ENCODE assay signal across 21 mouse cellular contexts in the genomic region with DNA sequence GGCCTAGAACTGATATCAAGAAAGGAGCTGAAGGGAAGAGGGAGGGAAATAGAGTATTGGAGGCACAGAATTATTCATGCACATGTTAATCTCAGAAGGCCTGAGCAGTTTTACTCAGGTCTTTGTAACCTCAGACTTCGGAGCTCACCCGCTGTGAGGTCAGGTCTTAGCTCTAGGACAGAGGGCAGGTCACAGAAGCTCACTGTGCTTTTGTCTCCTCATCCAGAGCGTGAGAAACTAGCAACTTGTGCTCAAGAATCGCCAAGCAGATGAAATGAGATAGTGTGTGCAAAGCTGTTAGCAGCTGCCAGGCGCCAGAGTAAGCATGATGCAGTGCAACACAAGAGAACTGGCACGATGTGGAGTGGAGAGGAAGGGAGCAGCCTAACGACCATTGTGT. TPM values are rescaled to one million over a fixed set of nuclear protein-coding genes. Genes with fewer than 3 reads are reported as not detected.
A peak's percentile ranks its signal among the peaks of the same experiment; 100 is the strongest.
DNase-seq lines count a peak whose midpoint lies in the region; ATAC-seq lines count a peak whose summit lies in the region.
"Had no signal": no experiment of that assay in that cellular context is flagged by ENCODE, and none has a peak within 500 bp of the region (broad histone marks: within the 10 kb centered on the region; RNA-seq: fewer than 3 reads in every experiment).

No protein-coding gene starts in this region.

- DNase-seq in forebrain, embryonic 11.5 days (ENCODE audit: low spot score): peak; percentile 51
- peak; percentile 88 for DNase-seq in midbrain, embryonic 11.5 days (ENCODE audit: low spot score, missing footprints)
- DNase-seq in embryonic facial prominence, embryonic 10.5 days (ENCODE audit: low spot score): no peak
- DNase-seq in urinary bladder, adult 2 months (ENCODE audit: low spot score): no peak
- no peak for DNase-seq in thymus, postnatal 25 days
- DNase-seq: adrenal gland, postnatal 25 days; cerebellum, adult 11-12 months; cerebellum, postnatal 25 days; gastrocnemius, postnatal 36 days; heart, postnatal 36 days; kidney, adult 11 months; lung, adult 18-20 months had no signal

- no peaks in the 10 kb centered on the region for H3K9me3 ChIP-seq in forebrain, embryonic 11.5 days (ENCODE audit: control insufficient read depth, low read length)
- no peaks in the 10 kb centered on the region for H3K9me3 ChIP-seq in forebrain, embryonic 15.5 days
- no peaks in the 10 kb centered on the region for H3K9me3 ChIP-seq in midbrain, embryonic 11.5 days (ENCODE audit: control insufficient read depth, low read length)
- H3K9me3 ChIP-seq in midbrain, embryonic 16.5 days (replicated peaks; ENCODE audit: control insufficient read depth, low read length, poor library complexity, severe bottlenecking): no peaks in the 10 kb centered on the region
- H3K9me3 ChIP-seq in embryonic facial prominence, embryonic 10.5 days: no peaks in the 10 kb centered on the region
- H3K9me3 ChIP-seq: embryonic facial prominence, embryonic 12.5 days; heart, embryonic 13.5 days; megakaryocyte, embryonic 14.5 days had no signal

- H3K27me3 ChIP-seq in forebrain, embryonic 11.5 days (ENCODE audit: control insufficient read depth, insufficient read depth, low read length): no peaks in the 10 kb centered on the region
- H3K27me3 ChIP-seq in forebrain, embryonic 15.5 days: no peaks in the 10 kb centered on the region
- H3K27me3 ChIP-seq in midbrain, embryonic 11.5 days (ENCODE audit: control insufficient read depth, insufficient read depth, low read length): no peaks in the 10 kb centered on the region
- no peaks in the 10 kb centered on the region for H3K27me3 ChIP-seq in midbrain, embryonic 16.5 days (ENCODE audit: control insufficient read depth, insufficient read depth, low read depth, low read length)
- H3K27me3 ChIP-seq in embryonic facial prominence, embryonic 10.5 days (replicated peaks; ENCODE audit: low read depth, poor library complexity, severe bottlenecking): no peaks in the 10 kb centered on the region
- H3K27me3 ChIP-seq: embryonic facial prominence, embryonic 12.5 days; heart, embryonic 13.5 days had no signal

- no peaks in the 10 kb centered on the region for H3K36me3 ChIP-seq in forebrain, embryonic 11.5 days (ENCODE audit: control insufficient read depth, insufficient read depth, low read length)
- peaks cover 21% of the 10 kb centered on the region; the same call in 1 of the 2 replicates for H3K36me3 ChIP-seq in forebrain, embryonic 15.5 days
- H3K36me3 ChIP-seq in midbrain, embryonic 11.5 days (ENCODE audit: control insufficient read depth, insufficient read depth, low read length): no peaks in the 10 kb centered on the region
- peaks cover 12% of the 10 kb centered on the region for H3K36me3 ChIP-seq in midbrain, embryonic 16.5 days (ENCODE audit: control insufficient read depth, insufficient read depth, low read length)
- H3K36me3 ChIP-seq in embryonic facial prominence, embryonic 10.5 days (replicated peaks): no peaks in the 10 kb centered on the region
- H3K36me3 ChIP-seq: embryonic facial prominence, embryonic 12.5 days had no signal

- peak; percentile 65; the same call in 1 of the 2 replicates for ATAC-seq in forebrain, embryonic 11.5 days (replicated peaks; ENCODE audit: low FRiP score)
- no peak for ATAC-seq in forebrain, embryonic 15.5 days (replicated peaks)
- peak; percentile 77 for ATAC-seq in midbrain, embryonic 11.5 days (ENCODE audit: low FRiP score)
- no peak for ATAC-seq in midbrain, embryonic 16.5 days
- ATAC-seq: CD4-positive, CD25-positive, alpha-beta regulatory T cell, adult 4 months had no signal

- no peak overlapping the region for H3K9ac ChIP-seq in forebrain, embryonic 11.5 days (ENCODE audit: low read length)
- no peak overlapping the region for H3K9ac ChIP-seq in forebrain, embryonic 15.5 days (replicated peaks)
- no peak overlapping the region for H3K9ac ChIP-seq in midbrain, embryonic 11.5 days (ENCODE audit: low read length)
- no peak overlapping the region for H3K9ac ChIP-seq in midbrain, embryonic 16.5 days (ENCODE audit: low read depth, low read length)
- H3K9ac ChIP-seq: embryonic facial prominence, embryonic 12.5 days; heart, embryonic 13.5 days had no signal

- H3K4me2 ChIP-seq in forebrain, embryonic 11.5 days (ENCODE audit: low read depth, low read length, severe bottlenecking): no peak overlapping the region
- no peak overlapping the region for H3K4me2 ChIP-seq in forebrain, embryonic 15.5 days (replicated peaks)
- H3K4me2 ChIP-seq in midbrain, embryonic 11.5 days: no peak overlapping the region
- H3K4me2 ChIP-seq in midbrain, embryonic 16.5 days (ENCODE audit: low read length): no peak overlapping the region
- H3K4me2 ChIP-seq: embryonic facial prominence, embryonic 12.5 days; heart, embryonic 13.5 days; liver, embryonic 11.5 days had no signal

- no peak overlapping the region for H3K4me3 ChIP-seq in forebrain, embryonic 11.5 days (ENCODE audit: low read depth, low read length)
- H3K4me3 ChIP-seq in forebrain, embryonic 15.5 days: no peak overlapping the region
- no peak overlapping the region for H3K4me3 ChIP-seq in midbrain, embryonic 11.5 days (ENCODE audit: low read depth, low read length)
- no peak overlapping the region for H3K4me3 ChIP-seq in midbrain, embryonic 16.5 days (ENCODE audit: low read depth, low read length)
- no peak overlapping the region for H3K4me3 ChIP-seq in embryonic facial prominence, embryonic 10.5 days
- H3K4me3 ChIP-seq: embryonic facial prominence, embryonic 12.5 days; heart, embryonic 13.5 days; megakaryocyte, embryonic 14.5 days; myocyte had no signal

- 0 out of 2 replicates have a peak overlapping the region, but pooled peaks have one; percentile 57 for H3K27ac ChIP-seq in forebrain, embryonic 11.5 days (ENCODE audit: low read depth, low read length)
- no peak overlapping the region for H3K27ac ChIP-seq in forebrain, embryonic 15.5 days (replicated peaks)
- peak overlapping the region; percentile 80 for H3K27ac ChIP-seq in midbrain, embryonic 11.5 days (ENCODE audit: low read depth, low read length)
- H3K27ac ChIP-seq in midbrain, embryonic 16.5 days (ENCODE audit: low read length): no peak overlapping the region
- H3K27ac ChIP-seq in embryonic facial prominence, embryonic 10.5 days (replicated peaks): 0 out of 2 replicates have a peak overlapping the region, but pooled peaks have one; percentile 40
- H3K27ac ChIP-seq: embryonic facial prominence, embryonic 12.5 days; heart, embryonic 13.5 days; stomach, postnatal 0 days had no signal

- peaks cover 3% of the 10 kb centered on the region; the same call in 1 of the 2 replicates for H3K4me1 ChIP-seq in forebrain, embryonic 11.5 days (replicated peaks; ENCODE audit: control insufficient read depth, insufficient read depth, low read length)
- H3K4me1 ChIP-seq in forebrain, embryonic 15.5 days: no peaks in the 10 kb centered on the region
- H3K4me1 ChIP-seq in midbrain, embryonic 11.5 days (ENCODE audit: control insufficient read depth, insufficient read depth, low read length): peaks cover 20% of the 10 kb centered on the region
- no peaks in the 10 kb centered on the region for H3K4me1 ChIP-seq in midbrain, embryonic 16.5 days (ENCODE audit: control insufficient read depth, insufficient read depth, low read length)
- H3K4me1 ChIP-seq in embryonic facial prominence, embryonic 10.5 days: peaks cover 12% of the 10 kb centered on the region; the same call in 1 of the 2 replicates
- H3K4me1 ChIP-seq: embryonic facial prominence, embryonic 12.5 days had no signal

- 10% methylated on average over 7 of the region's 7 CpGs for WGBS in forebrain, embryonic 11.5 days
- WGBS in forebrain, embryonic 15.5 days: 8% methylated on average over 7 of the region's 7 CpGs
- WGBS in midbrain, embryonic 11.5 days: 10% methylated on average over 7 of the region's 7 CpGs
- WGBS in midbrain, embryonic 16.5 days: 17% methylated on average over 7 of the region's 7 CpGs
- WGBS in embryonic facial prominence, embryonic 10.5 days: 56% methylated on average over 7 of the region's 7 CpGs

RNA-seq across cellular contexts. Expression of gene Atp8b5, which starts 18.9 kb away (rescaled TPM):
- 0.20 and 0.60 TPM in 2 replicates for polyA plus RNA-seq in forebrain, embryonic 11.5 days (2014; fragmentation: Nextera tagmentation; extraction: Ambion mirVana)
- 0.92 and 0.98 TPM in 2 replicates for polyA plus RNA-seq in forebrain, embryonic 15.5 days (2015; fragmentation: Nextera tagmentation; extraction: Ambion mirVana)
- polyA plus RNA-seq in midbrain, embryonic 11.5 days (2014; fragmentation: Nextera tagmentation; extraction: Ambion mirVana): 0.30 and 0.70 TPM in 2 replicates
- 0.72 and 0.90 TPM in 2 replicates for polyA plus RNA-seq in midbrain, embryonic 16.5 days (2015; fragmentation: Nextera tagmentation; extraction: Ambion mirVana)
- 0.16 and 0.36 TPM in 2 replicates for polyA plus RNA-seq in embryonic facial prominence, embryonic 10.5 days (2016; fragmentation: Nextera tagmentation; extraction: Ambion mirVana)
- polyA plus RNA-seq in urinary bladder, adult 2 months (2012; rRNA removed): 0.58 and 0.65 TPM in 2 replicates
- polyA plus RNA-seq: CD4-positive, CD25-positive, alpha-beta regulatory T cell, adult 4 months; myocyte had no signal

Comparison
In these comparisons a context has a peak if more than half of its experiments do, and no peak if none do; other contexts are left out.
1. ATAC-seq: peak in forebrain, embryonic 11.5 days (single experiment) and midbrain, embryonic 11.5 days (single experiment); none in forebrain, embryonic 15.5 days (single experiment) and midbrain, embryonic 16.5 days (single experiment).
2. H3K27ac ChIP-seq: peak in forebrain, embryonic 11.5 days (single experiment), midbrain, embryonic 11.5 days (single experiment) and embryonic facial prominence, embryonic 10.5 days (single experiment); none in forebrain, embryonic 15.5 days (single experiment) and midbrain, embryonic 16.5 days (single experiment).
3. DNase-seq: peak in forebrain, embryonic 11.5 days (single experiment) and midbrain, embryonic 11.5 days (single experiment); none in embryonic facial prominence, embryonic 10.5 days (single experiment), urinary bladder, adult 2 months (single experiment) and thymus, postnatal 25 days (single experiment).